Comparison of ENCODE assay signal across 31 mouse cellular contexts in genomic region chr10:70977141-70977540, GRCm38 (mm10).
DNase-seq lines count a peak whose midpoint lies in the region; ATAC-seq and TF ChIP-seq lines count a peak whose summit lies in the region.
"Had no signal": no experiment of that assay in that cellular context is flagged by ENCODE, and none has a peak within 500 bp of the region (broad histone marks: within the 10 kb centered on the region; RNA-seq: fewer than 3 reads in every experiment).

No protein-coding gene starts in this region.

- no peaks in the 10 kb centered on the region for H3K9me3 ChIP-seq in neural tube, embryonic 13.5 days
- H3K9me3 ChIP-seq: embryonic facial prominence, embryonic 15.5 days; forebrain, embryonic 13.5 days; heart, embryonic 10.5 days; hindbrain, embryonic 13.5 days; kidney, embryonic 15.5 days; limb, embryonic 10.5 days; limb, embryonic 15.5 days; midbrain, embryonic 13.5 days; neural tube, embryonic 15.5 days had no signal

- H3K36me3 ChIP-seq in neural tube, embryonic 13.5 days, result no peaks in the 10 kb centered on the region
- H3K36me3 ChIP-seq: embryonic facial prominence, embryonic 15.5 days; heart, embryonic 10.5 days; hindbrain, embryonic 13.5 days; kidney, embryonic 15.5 days; limb, embryonic 10.5 days; limb, embryonic 15.5 days; liver, embryonic 13.5 days; midbrain, embryonic 13.5 days; neural tube, embryonic 15.5 days had no signal

- TF ChIP-seq CTCF in gastrocnemius, adult 2 months (IDR thresholded peaks at IDR 0.05), result no peak
- TF ChIP-seq CTCF in embryonic fibroblast, embryonic 13.5 days (IDR thresholded peaks at IDR 0.05; ENCODE audit: borderline replicate concordance, insufficient read depth, low read length), result no peak

- no peak for DNase-seq in gastrocnemius, adult 2 months
- no peak for DNase-seq in gastrocnemius, postnatal 36 days
- no peak for DNase-seq in neural tube, embryonic 10.5 days (ENCODE audit: extremely low spot score, low spot score)
- DNase-seq in right cerebral cortex, postnatal 36 days (ENCODE audit: low spot score in 2 of 2), result no peak
- DNase-seq: adrenal gland, adult 2 months; adrenal gland, postnatal 36 days; cerebellum, adult 8-10 months; cerebellum, postnatal 25 days; gastrocnemius, postnatal 10 days; heart, postnatal 36 days; kidney, adult 18-20 months; liver, embryonic 13.5 days; lung, adult 18-20 months; lung, postnatal 4 days; retina, postnatal 1 day; right cerebral cortex, postnatal 14 days; spleen, adult 18-20 months had no signal

- peaks cover 16% of the 10 kb centered on the region for H3K4me1 ChIP-seq in neural tube, embryonic 13.5 days (replicated peaks)
- no peaks in the 10 kb centered on the region for H3K4me1 ChIP-seq in embryonic fibroblast, embryonic 13.5 days (ENCODE audit: control insufficient read depth, insufficient read depth, low read length)
- H3K4me1 ChIP-seq: forebrain, embryonic 13.5 days; heart, embryonic 10.5 days; limb, embryonic 10.5 days; liver, embryonic 13.5 days had no signal

- peak overlapping the region; percentile 53 for H3K27ac ChIP-seq in gastrocnemius, adult 2 months
- H3K27ac ChIP-seq in neural tube, embryonic 13.5 days (replicated peaks), result 0 out of 2 replicates have a peak overlapping the region, but pooled peaks have one; percentile 13
- peak overlapping the region; percentile 7; the same call in 1 of the 2 replicates for H3K27ac ChIP-seq in embryonic fibroblast, embryonic 13.5 days (ENCODE audit: insufficient read depth, low read length)
- H3K27ac ChIP-seq: embryonic facial prominence, embryonic 15.5 days; forebrain, embryonic 13.5 days; heart, embryonic 10.5 days; kidney, embryonic 15.5 days; limb, embryonic 10.5 days; limb, embryonic 15.5 days; liver, embryonic 13.5 days; midbrain, embryonic 13.5 days; neural tube, embryonic 15.5 days had no signal

- H3K4me2 ChIP-seq in neural tube, embryonic 13.5 days, result no peak overlapping the region
- H3K4me2 ChIP-seq: embryonic facial prominence, embryonic 15.5 days; forebrain, embryonic 13.5 days; hindbrain, embryonic 13.5 days; kidney, embryonic 15.5 days; limb, embryonic 15.5 days; liver, embryonic 13.5 days; midbrain, embryonic 13.5 days; neural tube, embryonic 15.5 days had no signal

- TF ChIP-seq POLR2A in embryonic fibroblast, embryonic 13.5 days (IDR thresholded peaks at IDR 0.05; ENCODE audit: low read depth, low read length), result no peak

- no peak for ATAC-seq in neural tube, embryonic 13.5 days (ENCODE audit: low read depth)
- ATAC-seq: activated CD4-positive, CD25-positive, alpha-beta regulatory T cell, adult 4 months; forebrain, embryonic 13.5 days; lung, postnatal 0 days; midbrain, embryonic 13.5 days had no signal

- 54% methylated on average over 6 of the region's 6 CpGs for WGBS in neural tube, embryonic 13.5 days

- H3K27me3 ChIP-seq in neural tube, embryonic 13.5 days, result no peaks in the 10 kb centered on the region
- H3K27me3 ChIP-seq: CH12.LX; embryonic facial prominence, embryonic 15.5 days; forebrain, embryonic 13.5 days; hindbrain, embryonic 13.5 days; kidney, embryonic 15.5 days; limb, embryonic 15.5 days; liver, embryonic 13.5 days; midbrain, embryonic 13.5 days; neural tube, embryonic 15.5 days had no signal

- no peak overlapping the region for H3K4me3 ChIP-seq in gastrocnemius, adult 2 months
- H3K4me3 ChIP-seq in neural tube, embryonic 13.5 days, result no peak overlapping the region
- no peak overlapping the region for H3K4me3 ChIP-seq in embryonic fibroblast, embryonic 13.5 days (ENCODE audit: insufficient read depth, low read length)
- H3K4me3 ChIP-seq: embryonic facial prominence, embryonic 15.5 days; forebrain, embryonic 13.5 days; heart, embryonic 10.5 days; hindbrain, embryonic 13.5 days; kidney, embryonic 15.5 days; limb, embryonic 10.5 days; limb, embryonic 15.5 days; liver, embryonic 13.5 days; midbrain, embryonic 13.5 days; neural tube, embryonic 15.5 days had no signal

- no peak overlapping the region for H3K9ac ChIP-seq in neural tube, embryonic 13.5 days
- H3K9ac ChIP-seq: embryonic facial prominence, embryonic 15.5 days; forebrain, embryonic 13.5 days; hindbrain, embryonic 13.5 days; kidney, embryonic 15.5 days; limb, embryonic 15.5 days; liver, embryonic 13.5 days; midbrain, embryonic 13.5 days; neural tube, embryonic 15.5 days had no signal

- intact Hi-C loops in gastrocnemius, adult 2 months (cut with DNase I), result no loop called here
- intact Hi-C loops in gastrocnemius, postnatal 36 days (cut with DNase I), result no loop called here
